Mouse (Mus musculus) E14TG2a.4 (cell line): ENCODE results near the gene Greb1.

Experiments
- H3K27me3 ChIP-seq: 2 replicates; pipeline ENCODE4 v1.6.1; 2014; ENCODE audit warnings: low read length, control low read depth; ENCODE audit not compliant: insufficient read depth
- H3K36me3 ChIP-seq: 2 replicates; pipeline ENCODE4 v1.6.1; 2014; ENCODE audit warnings: low read length, control low read depth; ENCODE audit not compliant: insufficient read depth
- H3K4me1 ChIP-seq: replicated peaks from 2 replicates; pipeline ENCODE4 v1.6.1; 2014; ENCODE audit warnings: low read depth, low read length, control low read depth
- H3K4me3 ChIP-seq: replicated peaks from 2 replicates; pipeline ENCODE4 v1.5.1; 2014; ENCODE audit warnings: mild to moderate bottlenecking, low read length
- H3K9me3 ChIP-seq: 2 replicates; pipeline ENCODE4 v1.6.1; 2014; ENCODE audit warnings: low read length, control low read depth
- CTCF ChIP-seq: conservative IDR thresholded peaks from 2 replicates; pipeline ENCODE4 v1.5.1; 2014; ENCODE audit warnings: low read length
- NANOG ChIP-seq: IDR thresholded peaks from 2 replicates; pipeline ENCODE4 v1.6.1; 2014; ENCODE audit warnings: borderline replicate concordance, low read length, mixed read lengths
- POU5F1 ChIP-seq: IDR thresholded peaks from 2 replicates; pipeline ENCODE4 v1.6.1; 2014; ENCODE audit warnings: low read length, borderline replicate concordance

Greb1 gene

GRCm38 (mm10) chr12:16800259-16800958 is at the start of gene Greb1:
Gene Greb1 (minus strand): TSS chr12:16800886.
- no peak for TF ChIP-seq POU5F1
- no peak for TF ChIP-seq NANOG
- no peak for TF ChIP-seq CTCF
- Histone ChIP-seq H3K27me3 (peaks cover 61% of the 10 kb centered on the region), H3K4me1 (peaks cover 20% of the 10 kb centered on the region), H3K36me3 (no peaks in the 10 kb centered on the region), H3K4me3 (peak within 1 kb of the TSS; percentile 81), H3K9me3 (0 out of 2 replicates have a peak, but pooled peaks cover 3% of the 10 kb centered on the region)

DNA sequence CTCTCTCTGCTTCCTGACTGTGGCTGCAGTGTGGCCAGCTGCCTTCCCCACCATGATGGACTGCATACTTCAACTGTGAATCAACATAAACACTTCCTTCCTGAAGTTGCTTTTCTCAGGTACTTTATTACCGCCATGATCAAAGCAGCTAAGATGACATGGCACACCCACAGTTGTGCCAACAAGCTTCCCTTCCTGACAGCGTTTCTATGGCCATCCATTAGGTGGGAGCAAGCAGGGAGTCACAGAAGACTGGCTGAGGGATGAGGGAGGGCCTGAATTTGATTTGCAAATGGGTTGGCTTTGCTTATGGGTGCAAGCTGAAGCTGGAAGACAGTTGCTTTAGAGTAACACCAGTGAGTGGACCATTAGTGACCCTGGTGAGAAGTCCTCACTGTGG is 49.1 kb upstream of the Greb1 start:
- Histone ChIP-seq H3K27me3 (no peaks in the 10 kb centered on the region), H3K4me3 (no peak overlapping the region), H3K4me1 (peaks cover 37% of the 10 kb centered on the region), H3K9me3 (no peaks in the 10 kb centered on the region), H3K36me3 (no peaks in the 10 kb centered on the region)
- TF ChIP-seq NANOG, result no peak
- TF ChIP-seq CTCF, result no peak
- TF ChIP-seq POU5F1, result no peak

GRCm38 (mm10) chr12:16848501-16848900 is 47.8 kb upstream of the Greb1 start:
- no peaks in the 10 kb centered on the region for H3K36me3 ChIP-seq
- TF ChIP-seq CTCF (no peak), NANOG (no peak), POU5F1 (no peak)

GRCm38 (mm10) chr12:16847204-16847792 is 46.6 kb upstream of the Greb1 start:
- peaks cover 22% of the 10 kb centered on the region for H3K4me1 ChIP-seq
- no peaks in the 10 kb centered on the region for H3K9me3 ChIP-seq
- no peaks in the 10 kb centered on the region for H3K36me3 ChIP-seq
- TF ChIP-seq CTCF, result no peak
- TF ChIP-seq POU5F1, result no peak
- no peak for TF ChIP-seq NANOG
- H3K4me3 ChIP-seq, result no peak overlapping the region
- peaks cover 8% of the 10 kb centered on the region for H3K27me3 ChIP-seq

More at GRCm38 (mm10) chr12:16848501-16848900, 47.8 kb upstream of the Greb1 start:
- H3K9me3 ChIP-seq, result no peaks in the 10 kb centered on the region
- H3K4me3 ChIP-seq, result no peak overlapping the region
- H3K4me1 ChIP-seq, result peaks cover 29% of the 10 kb centered on the region
- H3K27me3 ChIP-seq, result peaks cover 4% of the 10 kb centered on the region

DNA sequence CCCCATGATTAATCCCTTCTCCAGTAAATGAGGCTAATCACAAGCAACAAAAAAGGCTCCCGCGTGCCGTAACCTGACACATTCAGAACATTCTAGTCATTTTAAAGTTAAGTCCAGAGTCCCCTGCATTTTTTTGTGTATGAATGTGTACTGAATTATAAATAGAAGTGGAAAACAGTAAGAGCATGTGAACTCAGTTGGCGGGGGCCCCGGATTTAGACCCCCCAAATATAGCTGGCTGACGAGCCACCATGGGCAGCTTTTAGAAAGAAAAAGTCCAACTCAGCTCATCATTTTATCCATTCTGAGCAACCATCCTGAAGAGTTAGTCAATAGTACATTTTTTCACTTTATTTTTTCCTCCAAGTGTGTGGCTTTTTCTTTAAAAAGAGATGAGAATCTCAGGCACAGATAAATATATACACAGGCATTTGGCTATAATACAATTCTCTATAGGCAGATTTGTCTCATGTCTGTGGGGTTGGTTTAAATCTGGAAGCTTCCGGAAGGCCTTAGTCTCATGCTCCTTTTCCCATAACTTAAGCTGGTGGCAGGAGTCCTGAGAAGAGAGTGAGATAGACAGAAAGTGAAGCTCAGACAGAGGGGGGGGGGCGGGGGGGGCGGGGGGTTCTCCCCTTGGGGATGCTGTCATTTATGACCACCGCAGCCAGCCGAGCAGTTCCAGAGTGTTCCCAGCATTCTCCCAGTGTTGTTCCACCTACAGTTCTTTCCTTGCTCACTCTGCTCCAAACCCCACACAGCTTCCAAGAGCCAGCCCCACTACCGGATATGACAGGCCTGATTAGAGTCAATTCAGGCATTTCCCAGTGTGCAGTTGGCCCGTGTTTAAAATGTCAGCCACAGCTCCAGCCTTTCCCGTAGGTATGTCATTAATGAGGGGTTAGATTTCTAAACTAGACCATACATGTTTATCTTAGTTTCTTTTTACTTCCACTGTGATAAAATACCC is 44.2 kb upstream of the Greb1 start:
- H3K4me1 ChIP-seq, result peaks cover 4% of the 10 kb centered on the region; the same call in 1 of the 2 replicates
- TF ChIP-seq CTCF (no peak), POU5F1 (no peak), NANOG (no peak)
- no peaks in the 10 kb centered on the region for H3K36me3 ChIP-seq
- H3K27me3 ChIP-seq, result peaks cover 8% of the 10 kb centered on the region
- H3K9me3 ChIP-seq, result no peaks in the 10 kb centered on the region
- H3K4me3 ChIP-seq, result no peak overlapping the region

- peaks cover 8% of the 10 kb centered on the region for H3K27me3 ChIP-seq
- H3K4me1 ChIP-seq, result no peaks in the 10 kb centered on the region
- peaks cover 6% of the 10 kb centered on the region for H3K9me3 ChIP-seq
- no peaks in the 10 kb centered on the region for H3K36me3 ChIP-seq
- TF ChIP-seq POU5F1 (no peak), CTCF (no peak), NANOG (no peak)
- no peak overlapping the region for H3K4me3 ChIP-seq
Measured at GRCm38 (mm10) chr12:16840842-16841782, 40.4 kb upstream of the Greb1 start.

DNA sequence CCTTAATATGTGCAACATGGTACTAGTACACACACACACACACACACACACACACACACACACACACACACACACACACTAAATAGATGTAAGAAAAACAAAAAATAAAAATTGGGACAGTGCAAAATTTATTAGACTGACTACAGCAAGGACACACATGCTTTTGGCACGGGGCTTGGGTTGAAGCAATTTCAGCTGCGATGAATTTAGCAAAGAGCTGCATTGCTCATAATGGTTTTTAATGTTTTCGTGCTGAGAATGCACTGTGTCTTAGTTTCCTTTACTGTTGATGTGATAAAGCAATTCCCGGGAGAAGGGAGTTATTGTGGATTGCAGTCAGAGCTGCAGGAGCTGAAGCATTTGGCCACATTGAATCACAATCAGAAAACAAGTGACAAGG is 37.1 kb upstream of the Greb1 start:
- H3K36me3 ChIP-seq, result no peaks in the 10 kb centered on the region
- no peak for TF ChIP-seq POU5F1
- TF ChIP-seq NANOG, result no peak
- TF ChIP-seq CTCF, result no peak

More for the DNA sequence above, 37.1 kb upstream of the Greb1 start:
- no peaks in the 10 kb centered on the region for H3K27me3 ChIP-seq
- no peaks in the 10 kb centered on the region for H3K4me1 ChIP-seq
- peaks cover 6% of the 10 kb centered on the region for H3K9me3 ChIP-seq
- no peak overlapping the region for H3K4me3 ChIP-seq
